Mouse (Mus musculus) kidney, adult 2 months (tissue): ENCODE results near the gene Stk4.

Experiments
- CTCF ChIP-seq: fragments of 200-500 bp; conservative IDR thresholded peaks from 2 replicates; pipeline ENCODE4 v1.5.1; 2011; ENCODE audit warnings: low read depth, mild to moderate bottlenecking, control low read depth, low read length, moderate library complexity, mixed read lengths; ENCODE audit not compliant: insufficient read depth, insufficient read length
- POLR2A ChIP-seq: fragments of 200-500 bp; IDR thresholded peaks from one replicate; pipeline ENCODE4 v1.6.1; 2011; ENCODE audit warnings: low read depth, low read length, control low read depth

GRCm38 (mm10) chr2:164199626-164200327 is 129.7 kb downstream of the Stk4 start, which contains the start of gene Wfdc15a:
- no peak for TF ChIP-seq CTCF
- no peak for TF ChIP-seq POLR2A
